Mouse (Mus musculus) CH12.LX (cell line): Measurements from ENCODE around the gene Cxcl12. TPM values are rescaled to one million over a fixed set of nuclear protein-coding genes. Genes with fewer than 3 reads are reported as not detected.

Source experiments
- DNase-seq: peaks from one replicate; pipeline ENCODE4 v3.0.0-alpha.2; 2013; ENCODE audit errors: extremely low read depth
- H3K27ac ChIP-seq: 2 replicates; pipeline ENCODE4 v1.5.1; 2012; ENCODE audit warnings: low read depth, mild to moderate bottlenecking, control low read depth, moderate library complexity; ENCODE audit not compliant: insufficient read depth
- H3K27me3 ChIP-seq: replicated peaks from 2 replicates; pipeline ENCODE3; 2012; ENCODE audit warnings: inconsistent platforms
- H3K36me3 ChIP-seq, 2 experiments: replicated peaks in 1 of 2; 2 replicates each; pipeline versions ENCODE3 to v1.6.1; 2012; ENCODE audit warnings: inconsistent platforms in 1 of 2, low read length in 1 of 2, mild to moderate bottlenecking in 1 of 2, mixed read lengths in 1 of 2, moderate library complexity in 1 of 2; ENCODE audit not compliant: control insufficient read depth in 1 of 2, insufficient read depth in 1 of 2
- H3K4me1 ChIP-seq, 2 experiments: 2 replicates each; pipeline ENCODE4 v1.6.1; 2012; ENCODE audit warnings: inconsistent platforms in 1 of 2, moderate library complexity in 1 of 2; ENCODE audit not compliant: insufficient read depth in 2 of 2, control insufficient read depth in 1 of 2
- H3K4me2 ChIP-seq: 2 replicates; pipeline ENCODE4 v1.6.1; 2012; ENCODE audit warnings: low read depth, mild to moderate bottlenecking, control low read depth; ENCODE audit not compliant: poor library complexity, insufficient read depth, severe bottlenecking
- H3K4me3 ChIP-seq, 3 experiments: fragments of 150-350 bp in 1 of 3; sonication (generic) in 1 of 3; replicated peaks in 1 of 3; 2 replicates each; pipeline versions ENCODE3 to v1.5.1; 2011 to 2012; ENCODE audit warnings: low read depth in 2 of 3, low read length in 2 of 3, mild to moderate bottlenecking in 2 of 3, moderate library complexity in 2 of 3, control low read depth in 1 of 3, improper control_type of control experiment in 1 of 3, inconsistent platforms in 1 of 3, mixed read lengths in 1 of 3; ENCODE audit not compliant: poor library complexity in 1 of 3
- H3K79me2 ChIP-seq: replicated peaks from 2 replicates; pipeline ENCODE4 v1.6.1; 2012; ENCODE audit warnings: mild to moderate bottlenecking, moderate library complexity; ENCODE audit not compliant: control insufficient read depth, poor library complexity, insufficient read depth, severe bottlenecking; ENCODE audit errors: extremely low read depth
- H3K9ac ChIP-seq: 2 replicates; pipeline ENCODE4 v1.6.1; 2012; ENCODE audit warnings: low read depth, mild to moderate bottlenecking, control low read depth, moderate library complexity; ENCODE audit not compliant: insufficient read depth
- H3K9me3 ChIP-seq: replicated peaks from 2 replicates; pipeline ENCODE3; 2012; ENCODE audit warnings: low read length, inconsistent platforms, mixed read lengths
- CHD2 ChIP-seq: IDR thresholded peaks from 2 replicates; pipeline ENCODE4 v1.6.1; 2011; ENCODE audit warnings: low read length, improper control_type of control experiment
- CTCF ChIP-seq, 2 experiments: IDR thresholded peaks in 1 of 2; conservative IDR thresholded peaks in 1 of 2; 2 replicates each; pipeline ENCODE4 v1.5.1; 2011 to 2012; ENCODE audit warnings: low read depth in 2 of 2, low read length in 2 of 2, improper control_type of control experiment in 1 of 2, inconsistent platforms in 1 of 2, mild to moderate bottlenecking in 1 of 2, moderate library complexity in 1 of 2
- E2F4 ChIP-seq: IDR thresholded peaks from 2 replicates; pipeline ENCODE4 v1.6.1; 2011; ENCODE audit warnings: low read depth, low read length, improper control_type of control experiment; ENCODE audit not compliant: insufficient replicate concordance
- ELF1 ChIP-seq: IDR thresholded peaks from 2 replicates; pipeline ENCODE4 v1.6.1; 2014; ENCODE audit warnings: low read depth, mild to moderate bottlenecking, inconsistent platforms, low read length, improper control_type of control experiment
- ETS1 ChIP-seq: conservative IDR thresholded peaks from 2 replicates; pipeline ENCODE4 v1.6.1; 2012; ENCODE audit warnings: low read depth, mild to moderate bottlenecking, inconsistent platforms, low read length, improper control_type of control experiment, moderate library complexity
- IRF4 ChIP-seq: IDR thresholded peaks from 2 replicates; pipeline ENCODE4 v1.6.1; 2014; ENCODE audit warnings: low read depth, mild to moderate bottlenecking, inconsistent platforms, low read length, improper control_type of control experiment
- JUND ChIP-seq: conservative IDR thresholded peaks from 2 replicates; pipeline ENCODE4 v1.6.1; 2011; ENCODE audit warnings: low read depth, low read length, improper control_type of control experiment
- MAX ChIP-seq: IDR thresholded peaks from 2 replicates; pipeline ENCODE4 v1.6.1; 2011; ENCODE audit warnings: low read length, improper control_type of control experiment
- MYC ChIP-seq: IDR thresholded peaks from 2 replicates; pipeline ENCODE4 v1.6.1; 2011; ENCODE audit warnings: low read depth, mild to moderate bottlenecking, improper control_type of control experiment, low read length
- NELFE ChIP-seq: IDR thresholded peaks from 2 replicates; pipeline ENCODE4 v1.6.1; 2011; ENCODE audit warnings: low read depth, low read length, improper control_type of control experiment
- NRF1 ChIP-seq: IDR thresholded peaks from 2 replicates; pipeline ENCODE4 v1.6.1; 2014; ENCODE audit warnings: low read depth, mild to moderate bottlenecking, inconsistent platforms, low read length, improper control_type of control experiment, moderate library complexity
- PAX5 ChIP-seq: IDR thresholded peaks from 2 replicates; pipeline ENCODE4 v1.6.1; 2012; ENCODE audit warnings: low read length, inconsistent platforms, mixed read lengths
- POLR2AphosphoS2 ChIP-seq: IDR thresholded peaks from 2 replicates; pipeline ENCODE4 v1.6.1; 2011; ENCODE audit warnings: low read depth, low read length, improper control_type of control experiment
- SMC3 ChIP-seq: IDR thresholded peaks from 2 replicates; pipeline ENCODE4 v1.6.1; 2011; ENCODE audit warnings: low read depth, low read length, improper control_type of control experiment
- UBTF ChIP-seq: IDR thresholded peaks from 2 replicates; pipeline ENCODE4 v1.6.1; 2012; ENCODE audit warnings: low read depth, mild to moderate bottlenecking, inconsistent platforms, low read length, improper control_type of control experiment, moderate library complexity
- USF2 ChIP-seq: conservative IDR thresholded peaks from 2 replicates; pipeline ENCODE4 v1.6.1; 2011; ENCODE audit warnings: low read depth, low read length, improper control_type of control experiment
- ZC3H11A ChIP-seq: IDR thresholded peaks from 2 replicates; pipeline ENCODE4 v1.6.1; 2012; ENCODE audit warnings: low read depth, mild to moderate bottlenecking, inconsistent platforms, low read length, improper control_type of control experiment
- ZKSCAN1 ChIP-seq: IDR thresholded peaks from 2 replicates; pipeline ENCODE4 v1.6.1; 2012; ENCODE audit warnings: low read depth, inconsistent platforms, low read length, improper control_type of control experiment, borderline replicate concordance
- ZMIZ1 ChIP-seq: IDR thresholded peaks from 2 replicates; pipeline ENCODE4 v1.6.1; 2012; ENCODE audit warnings: low read depth, mild to moderate bottlenecking, inconsistent platforms, low read length, improper control_type of control experiment
- ZNF384 ChIP-seq: IDR thresholded peaks from 2 replicates; pipeline ENCODE4 v1.6.1; 2012; ENCODE audit warnings: low read depth, low read length, improper control_type of control experiment, inconsistent platforms
- dilution Hi-C: fragments of 300-500 bp; cut with MboI; formaldehyde crosslinking; loops from 2 replicates; pipeline ENCODE4 v1.14.3; 2020; ENCODE audit warnings: low sequenced_read_pairs; ENCODE audit not compliant: extremely low pct_unique_long_range_greater_than_20kb, extremely low pct_ligation_motif_present
- in situ Hi-C: fragments of 300-500 bp; cut with MboI; formaldehyde crosslinking; loops from 3 replicates; pipeline ENCODE4 v1.14.3; 2019; ENCODE audit warnings: low sequenced_read_pairs, low pct_ligation_motif_present, low pct_unique_long_range_greater_than_20kb, mixed read lengths
- polyA plus RNA-seq: library from polyadenylated mRNA; unstranded; fragments of >175 nt; gene quantifications from 2 replicates; pipeline ENCODE4 v1.2.1, GENCODE M21; 2012; ENCODE audit warnings: low read depth; ENCODE audit not compliant: insufficient read length
- total RNA-seq, 2 experiments: library from RNA; depleted of rRNA; stranded (reverse); fragments of 300-350 nt in 1 of 2; fragments of >200 nt in 1 of 2; gene quantifications; 2 replicates each; pipeline ENCODE4 v1.2.3; 2012 to 2014

Cxcl12 gene
- total and polyA plus RNA-seq, 3 experiments: not detected

GRCm38 (mm10) chr6:117134526-117134925 lies 33.8 kb upstream of the Cxcl12 start:
- no peak for DNase-seq
- no peak overlapping the region for H3K27ac ChIP-seq
- no peaks in the 10 kb centered on the region for H3K79me2 ChIP-seq
- no peaks in the 10 kb centered on the region for H3K36me3 ChIP-seq
- H3K4me2 ChIP-seq: no peak overlapping the region
- TF ChIP-seq SMC3 (no peak), ZKSCAN1 (no peak), POLR2AphosphoS2 (no peak)
- peaks cover 2% of the 10 kb centered on the region for H3K9me3 ChIP-seq
- peaks cover 95% of the 10 kb centered on the region for H3K27me3 ChIP-seq
- dilution Hi-C loops: no loop called here
- in situ Hi-C loops: no loop called here
- no peak overlapping the region for H3K4me3 ChIP-seq
- no peaks in the 10 kb centered on the region for H3K4me1 ChIP-seq
- no peak overlapping the region for H3K9ac ChIP-seq

- dilution Hi-C loops (no loop called here), in situ Hi-C loops (no loop called here)
- Histone ChIP-seq H3K9me3 (peaks cover 2% of the 10 kb centered on the region), H3K9ac (no peak overlapping the region), H3K27ac (no peak overlapping the region), H3K4me1 (no peaks in the 10 kb centered on the region), H3K4me2 (no peak overlapping the region), H3K27me3 (peaks cover 90% of the 10 kb centered on the region), H3K36me3 (no peaks in the 10 kb centered on the region), H3K79me2 (no peaks in the 10 kb centered on the region), H3K4me3 (no peak overlapping the region)
- TF ChIP-seq PAX5 (no peak), NRF1 (no peak), ZNF384 (no peak), ELF1 (no peak), E2F4 (no peak), MYC (no peak), MAX (no peak), JUND (no peak), ETS1 (no peak), NELFE (no peak), CHD2 (no peak), IRF4 (no peak), CTCF (conservative IDR thresholded peaks at IDR 0.05 in 1 of 2, IDR thresholded peaks at IDR 0.05 in 1 of 2; ENCODE audit: low read depth in 2 of 2, low read length in 2 of 2) (no peak), ZMIZ1 (no peak), UBTF (no peak), USF2 (no peak), ZC3H11A (no peak)
- no peak for DNase-seq
Measured at GRCm38 (mm10) chr6:117137735-117138134, 30.6 kb upstream of the Cxcl12 start.
